Mouse (Mus musculus) kidney, postnatal 0 days (tissue): Measurements from ENCODE around the gene Trp63. TPM values are rescaled to one million over a fixed set of nuclear protein-coding genes. Genes with fewer than 3 reads are reported as not detected.
"Not testable (repeated sequence)": the region's sequence is repeated elsewhere in the genome, so short reads cannot be mapped to it uniquely, and the experiment has no call there.

Experiments
- ATAC-seq: fragments of 200-750 bp; cut with Nextera tagmentation; replicated peaks from 2 replicates; pipeline ENCODE4 v1.8.0; 2017; ENCODE audit warnings: low read depth, moderate number of reproducible peaks, moderate TSS enrichment, moderate library complexity; ENCODE audit not compliant: low FRiP score
- DNase-seq: peaks from one replicate; pipeline ENCODE4 v3.0.0-alpha.2; 2016; ENCODE audit warnings: low spot score
- H3K27ac ChIP-seq: fragments of 300-500 bp; sonication (generic); 2 replicates; pipeline ENCODE4 v1.5.1; 2014; ENCODE audit warnings: mild to moderate bottlenecking
- H3K27me3 ChIP-seq: fragments of 300-500 bp; sonication (generic); 2 replicates; pipeline ENCODE4 v1.6.1; 2014; ENCODE audit warnings: low read length, mixed read lengths; ENCODE audit not compliant: insufficient read depth
- H3K36me3 ChIP-seq: fragments of 300-500 bp; sonication (generic); 2 replicates; pipeline ENCODE4 v1.6.1; 2014; ENCODE audit warnings: low read length, mixed read lengths; ENCODE audit not compliant: insufficient read depth
- H3K4me1 ChIP-seq: fragments of 300-500 bp; sonication (generic); replicated peaks from 2 replicates; pipeline ENCODE4 v1.6.1; 2014; ENCODE audit warnings: antibody characterized with exemption, low read length, mixed read lengths; ENCODE audit not compliant: insufficient read depth
- H3K4me2 ChIP-seq: fragments of 300-500 bp; sonication (generic); 2 replicates; pipeline ENCODE4 v1.6.1; 2014; ENCODE audit warnings: mild to moderate bottlenecking, low read length, moderate library complexity, mixed read lengths
- H3K4me3 ChIP-seq: fragments of 300-500 bp; sonication (generic); replicated peaks from 2 replicates; pipeline ENCODE4 v1.5.1; 2014; ENCODE audit warnings: low read depth, low read length
- H3K9ac ChIP-seq: fragments of 300-500 bp; sonication (generic); 2 replicates; pipeline ENCODE4 v1.6.1; 2014; ENCODE audit warnings: low read depth, low read length
- H3K9me3 ChIP-seq: fragments of 300-500 bp; sonication (generic); replicated peaks from 2 replicates; pipeline ENCODE4 v1.6.1; 2016; ENCODE audit warnings: low read length, inconsistent platforms, mixed read lengths
- CTCF ChIP-seq: IDR thresholded peaks from 2 replicates; pipeline ENCODE4 v1.5.1; 2016; ENCODE audit warnings: antibody characterized with exemption, low read depth, mild to moderate bottlenecking, moderate library complexity
- WGBS: fragments of 180-500 bp; shearing (Covaris S2); extraction: QIAGEN DNeasy Blood & Tissue Kit; methylation state at CpG from one replicate; pipeline ENCODE4 v1.1.7; 2014; 5-methylcytosine and 5-hydroxymethylcytosine counted together
- polyA plus RNA-seq: library from polyadenylated mRNA; unstranded; fragments of >200 nt; fragmentation: Nextera tagmentation; extraction: Ambion mirVana; gene quantifications from 2 replicates; pipeline ENCODE4 v1.2.1, GENCODE M21; 2015

Gene Trp63
- 1.2 and 1.3 TPM in 2 replicates for polyA plus RNA-seq

- Histone ChIP-seq H3K9me3 (no peaks in the 10 kb centered on the region), H3K27ac (no peak within 1 kb of the TSS), H3K4me2 (peak within 1 kb of the TSS; percentile 6; the same call in 1 of the 2 replicates), H3K4me1 (no peaks in the 10 kb centered on the region), H3K4me3 (no peak within 1 kb of the TSS), H3K27me3 (no peaks in the 10 kb centered on the region), H3K36me3 (no peaks in the 10 kb centered on the region), H3K9ac (no peak within 1 kb of the TSS)
- no peak for DNase-seq
- ATAC-seq: no peak
- 46% methylated on average over 8 of the region's 8 CpGs for WGBS
- no peak for TF ChIP-seq CTCF
Observed at GRCm38 (mm10) chr16:25683531-25684248, at the start of gene Trp63. Gene Trp63 (plus strand): TSS chr16:25683763.

GRCm38 (mm10) chr16:25644716-25645115 lies 38.8 kb upstream of the Trp63 start:
- not testable (repeated sequence) for ATAC-seq, H3K27me3 ChIP-seq, H3K9ac ChIP-seq, H3K4me2 ChIP-seq, H3K9me3 ChIP-seq, H3K4me1 ChIP-seq, H3K36me3 ChIP-seq, DNase-seq, H3K4me3 ChIP-seq, H3K27ac ChIP-seq
- 84% methylated on average over 4 of the region's 4 CpGs for WGBS

DNA sequence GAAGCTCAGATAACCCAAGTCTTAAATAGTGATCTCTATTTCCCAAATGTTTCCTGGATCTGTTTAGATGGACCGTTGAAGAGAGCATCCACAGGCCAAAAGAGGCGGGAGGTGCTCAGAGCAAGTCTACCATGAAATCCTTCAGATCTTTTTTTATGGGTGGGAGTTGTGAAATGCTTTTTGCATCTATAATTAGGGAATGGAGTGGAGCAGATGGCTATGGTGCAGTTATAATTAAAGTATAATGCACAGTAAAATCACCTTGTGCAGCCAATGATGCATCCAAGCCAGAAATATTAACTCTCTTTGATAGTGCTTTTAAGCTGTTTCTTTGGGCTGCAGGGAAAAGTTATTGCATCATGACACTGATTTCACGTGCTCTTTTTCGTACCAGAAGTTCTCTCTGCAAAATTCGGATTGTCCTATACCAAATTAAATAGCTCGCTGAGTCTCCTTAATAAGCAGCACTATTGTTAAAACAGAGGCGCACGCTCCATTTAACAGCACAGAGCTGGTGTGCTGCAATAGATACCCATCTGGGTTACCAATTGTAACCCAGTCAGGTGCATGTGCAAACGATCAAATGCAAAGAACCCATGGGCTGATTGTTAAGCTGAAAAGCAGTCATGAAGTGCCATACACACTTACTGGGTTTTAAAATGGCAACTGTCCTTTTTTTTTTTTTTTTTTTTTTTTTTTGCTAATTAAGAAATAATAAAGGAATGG lies 22.9 kb upstream of the Trp63 start:
- Histone ChIP-seq H3K4me3 (no peak overlapping the region), H3K27ac (no peak overlapping the region), H3K36me3 (no peaks in the 10 kb centered on the region), H3K9me3 (no peaks in the 10 kb centered on the region; the same call in 1 of the 2 replicates), H3K4me2 (no peak overlapping the region), H3K4me1 (no peaks in the 10 kb centered on the region), H3K9ac (no peak overlapping the region), H3K27me3 (no peaks in the 10 kb centered on the region)
- ATAC-seq (no peak), DNase-seq (peak; percentile 24)
- no peak for TF ChIP-seq CTCF
- WGBS: 52% methylated on average over 9 of the region's 9 CpGs

DNA sequence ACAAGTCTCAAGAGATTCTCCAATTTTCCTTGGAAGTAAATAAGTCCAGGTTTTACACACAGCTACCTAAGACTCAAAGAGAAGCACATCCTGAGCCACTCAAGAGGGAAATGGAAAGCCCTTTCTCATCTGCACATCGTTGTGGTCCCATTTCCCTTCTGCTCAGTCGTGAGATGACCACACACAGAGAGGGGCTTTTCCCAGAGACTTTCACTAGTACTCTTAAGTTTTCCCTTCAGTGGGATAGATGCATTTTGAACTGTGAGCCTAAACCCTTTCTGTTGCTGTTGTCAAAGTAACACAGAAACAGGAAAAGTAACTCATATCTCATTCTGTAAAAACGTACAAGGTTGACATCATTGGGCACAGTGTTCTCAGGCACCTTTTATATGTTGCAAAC lies 20.4 kb upstream of the Trp63 start:
- DNase-seq: no peak
- Histone ChIP-seq H3K4me1 (no peaks in the 10 kb centered on the region), H3K4me3 (no peak overlapping the region), H3K9me3 (no peaks in the 10 kb centered on the region; the same call in 1 of the 2 replicates), H3K9ac (no peak overlapping the region), H3K4me2 (no peak overlapping the region), H3K27me3 (no peaks in the 10 kb centered on the region), H3K27ac (no peak overlapping the region), H3K36me3 (no peaks in the 10 kb centered on the region)
- no peak for TF ChIP-seq CTCF
- no peak for ATAC-seq
- 65% methylated on average over 3 of the region's 3 CpGs for WGBS

GRCm38 (mm10) chr16:25673861-25674440 lies 9.6 kb upstream of the Trp63 start:
- WGBS: 76% methylated on average over 5 of the region's 5 CpGs
- no peak for ATAC-seq
- no peak for DNase-seq

DNA sequence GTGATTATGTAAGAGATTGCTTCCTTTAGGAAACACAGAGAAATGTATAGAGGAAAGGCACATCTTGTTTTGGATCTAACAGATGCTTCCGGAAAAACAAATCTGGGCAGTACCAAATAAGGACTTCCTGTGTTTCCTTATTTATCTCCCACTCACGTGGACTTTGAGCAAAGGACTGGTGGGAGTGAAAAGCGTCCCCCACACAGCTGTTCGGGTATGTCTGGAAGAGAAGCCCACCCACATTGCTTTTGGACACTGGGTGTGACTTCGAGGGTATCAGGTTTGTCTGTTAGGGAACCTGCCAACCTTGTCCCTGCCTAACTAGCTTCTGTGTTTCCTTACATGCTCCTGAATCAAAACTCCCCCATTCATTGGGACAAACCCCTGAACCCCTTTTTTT lies 3.2 kb upstream of the Trp63 start:
- Histone ChIP-seq H3K9me3 (no peaks in the 10 kb centered on the region), H3K9ac (no peak overlapping the region), H3K27me3 (no peaks in the 10 kb centered on the region), H3K4me2 (no peak overlapping the region), H3K4me3 (no peak overlapping the region), H3K27ac (no peak overlapping the region), H3K4me1 (no peaks in the 10 kb centered on the region), H3K36me3 (no peaks in the 10 kb centered on the region)
- ATAC-seq: 0 out of 2 replicates have a peak, but pooled peaks have one; percentile 57
- no peak for TF ChIP-seq CTCF
- DNase-seq: peak; percentile 80
- WGBS: 27% methylated on average over 5 of the region's 5 CpGs

More at GRCm38 (mm10) chr16:25673861-25674440, 9.6 kb upstream of the Trp63 start:
- Histone ChIP-seq H3K36me3 (no peaks in the 10 kb centered on the region), H3K9ac (no peak overlapping the region), H3K9me3 (no peaks in the 10 kb centered on the region), H3K27ac (no peak overlapping the region), H3K4me3 (no peak overlapping the region), H3K4me2 (no peak overlapping the region), H3K4me1 (no peaks in the 10 kb centered on the region), H3K27me3 (no peaks in the 10 kb centered on the region)
- no peak for TF ChIP-seq CTCF
